Mouse (Mus musculus): ENCODE measurements around the gene Idua. TPM values are rescaled to one million over a fixed set of nuclear protein-coding genes. Genes with fewer than 3 reads are reported as not detected.

Gene Idua
- polyA plus RNA-seq, 1 experiment from 2014 or later = 12.7 TPM

DNA sequence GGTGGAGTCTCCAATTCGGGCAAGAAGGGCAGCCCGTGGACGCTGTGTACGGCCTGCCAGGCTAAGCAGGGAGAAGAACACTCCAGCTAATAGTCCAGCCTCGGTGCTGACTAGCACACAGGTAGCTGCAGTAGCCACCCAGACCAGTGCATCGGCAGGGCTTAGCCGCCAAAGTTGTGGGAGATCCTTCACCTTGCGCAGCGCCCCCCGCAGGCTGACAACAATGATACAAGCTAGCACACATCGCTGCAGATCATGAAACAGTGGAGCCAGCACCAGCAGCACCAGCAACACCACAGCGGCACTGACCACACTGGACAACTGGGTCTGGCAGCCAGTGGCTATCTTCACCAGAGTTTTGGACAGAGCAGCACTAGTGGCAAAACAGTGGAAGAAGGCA is 11.6 kb downstream of the Idua start:
- ATAC-seq (ENCODE audit: low FRiP score, low TSS enrichment) (no peak), DNase-seq (no peak)
- H3K36me3 ChIP-seq (ENCODE audit: control insufficient read depth, insufficient read depth, low read length) = peaks cover 10% of the 10 kb centered on the region; the same call in 1 of the 2 replicates
- H3K4me2 ChIP-seq (ENCODE audit: low read length) = no peak overlapping the region
- no peaks in the 10 kb centered on the region for H3K9me3 ChIP-seq (ENCODE audit: control insufficient read depth, low read length)
- no peak overlapping the region for H3K9ac ChIP-seq (replicated peaks; ENCODE audit: low read length)
- H3K4me3 ChIP-seq (replicated peaks; ENCODE audit: low read depth, low read length) = no peak overlapping the region
- H3K27ac ChIP-seq (replicated peaks; ENCODE audit: low read depth, low read length) = no peak overlapping the region
- WGBS = 94% methylated on average over 12 of the region's 12 CpGs
- H3K4me1 ChIP-seq (ENCODE audit: control insufficient read depth, insufficient read depth, low read length) = peaks cover 19% of the 10 kb centered on the region
- H3K27me3 ChIP-seq (ENCODE audit: control insufficient read depth, insufficient read depth, low read length) = no peaks in the 10 kb centered on the region

DNA sequence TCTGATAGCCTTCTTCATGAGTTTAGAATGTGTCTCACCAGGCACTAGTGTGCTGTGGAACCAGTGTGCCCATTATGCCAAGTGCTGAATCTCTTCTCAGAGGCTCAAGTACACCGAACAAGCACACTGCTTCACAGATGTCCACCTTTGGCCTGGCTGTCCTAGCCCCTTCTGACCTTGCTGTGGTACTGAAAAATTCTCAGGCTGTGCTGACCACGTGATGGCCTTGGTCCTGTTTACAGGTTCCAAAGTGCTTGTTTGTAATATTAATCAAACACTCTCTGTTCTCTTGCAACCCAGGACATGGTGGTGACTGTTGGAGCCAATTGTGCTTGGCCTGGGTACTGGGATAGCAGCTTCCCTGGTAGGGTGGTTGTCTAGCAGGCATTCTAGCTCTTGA is 14.5 kb downstream of the Idua start:
- Histone ChIP-seq H3K36me3 (ENCODE audit: control insufficient read depth, insufficient read depth, low read length) (peaks cover 10% of the 10 kb centered on the region; the same call in 1 of the 2 replicates), H3K27me3 (ENCODE audit: control insufficient read depth, insufficient read depth, low read length) (no peaks in the 10 kb centered on the region), H3K4me3 (replicated peaks; ENCODE audit: low read depth, low read length) (no peak overlapping the region), H3K9ac (replicated peaks; ENCODE audit: low read length) (no peak overlapping the region), H3K4me1 (ENCODE audit: control insufficient read depth, insufficient read depth, low read length) (peaks cover 24% of the 10 kb centered on the region), H3K27ac (replicated peaks; ENCODE audit: low read depth, low read length) (no peak overlapping the region), H3K9me3 (ENCODE audit: control insufficient read depth, low read length) (no peaks in the 10 kb centered on the region), H3K4me2 (ENCODE audit: low read length) (no peak overlapping the region)
- no peak for DNase-seq
- no peak for ATAC-seq (ENCODE audit: low FRiP score, low TSS enrichment)
- 86% methylated on average over 2 of the region's 2 CpGs for WGBS

DNA sequence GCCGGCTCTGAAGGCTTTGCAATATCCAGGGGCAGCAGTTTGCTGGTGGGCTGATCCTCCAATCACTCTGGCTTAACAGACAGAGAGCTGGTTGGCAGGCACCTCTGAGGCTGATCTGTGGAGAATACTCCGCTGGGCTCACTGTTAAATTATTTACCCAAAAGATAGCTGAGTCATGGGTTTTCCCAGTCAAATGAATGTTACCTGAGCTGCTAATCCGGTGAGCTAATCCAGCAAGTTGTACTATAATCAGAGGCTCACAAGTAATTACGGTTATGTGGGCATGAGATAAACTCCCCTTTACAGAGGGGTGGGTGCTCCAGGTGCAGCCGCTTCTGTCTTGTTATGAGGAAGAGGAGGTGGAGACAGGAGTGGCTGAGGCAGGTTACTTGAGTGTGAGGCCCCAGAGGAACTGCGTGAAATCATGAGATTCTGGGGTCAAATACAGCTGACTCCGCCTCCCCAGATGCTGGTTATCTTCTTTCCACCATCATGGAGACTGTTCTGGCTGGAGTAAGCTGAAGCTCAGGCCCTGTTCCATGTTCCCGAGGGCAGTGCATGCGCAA is 15.2 kb downstream of the Idua start, which contains the start of gene Slc26a1:
Gene Slc26a1, minus strand, starts transcription at position 319 of the 566 bp plus-strand sequence.
- Histone ChIP-seq H3K36me3 (ENCODE audit: control insufficient read depth, insufficient read depth, low read length) (peaks cover 10% of the 10 kb centered on the region; the same call in 1 of the 2 replicates), H3K4me3 (replicated peaks; ENCODE audit: low read depth, low read length) (no peak within 1 kb of the TSS), H3K4me1 (ENCODE audit: control insufficient read depth, insufficient read depth, low read length) (peaks cover 17% of the 10 kb centered on the region; the same call in 1 of the 2 replicates), H3K9ac (replicated peaks; ENCODE audit: low read length) (no peak within 1 kb of the TSS), H3K27me3 (ENCODE audit: control insufficient read depth, insufficient read depth, low read length) (no peaks in the 10 kb centered on the region), H3K9me3 (ENCODE audit: control insufficient read depth, low read length) (no peaks in the 10 kb centered on the region), H3K27ac (replicated peaks; ENCODE audit: low read depth, low read length) (no peak within 1 kb of the TSS), H3K4me2 (ENCODE audit: low read length) (no peak within 1 kb of the TSS)
- no peak for ATAC-seq (ENCODE audit: low FRiP score, low TSS enrichment)
- WGBS = 78% methylated on average over 9 of the region's 9 CpGs
- no peak for DNase-seq

DNA sequence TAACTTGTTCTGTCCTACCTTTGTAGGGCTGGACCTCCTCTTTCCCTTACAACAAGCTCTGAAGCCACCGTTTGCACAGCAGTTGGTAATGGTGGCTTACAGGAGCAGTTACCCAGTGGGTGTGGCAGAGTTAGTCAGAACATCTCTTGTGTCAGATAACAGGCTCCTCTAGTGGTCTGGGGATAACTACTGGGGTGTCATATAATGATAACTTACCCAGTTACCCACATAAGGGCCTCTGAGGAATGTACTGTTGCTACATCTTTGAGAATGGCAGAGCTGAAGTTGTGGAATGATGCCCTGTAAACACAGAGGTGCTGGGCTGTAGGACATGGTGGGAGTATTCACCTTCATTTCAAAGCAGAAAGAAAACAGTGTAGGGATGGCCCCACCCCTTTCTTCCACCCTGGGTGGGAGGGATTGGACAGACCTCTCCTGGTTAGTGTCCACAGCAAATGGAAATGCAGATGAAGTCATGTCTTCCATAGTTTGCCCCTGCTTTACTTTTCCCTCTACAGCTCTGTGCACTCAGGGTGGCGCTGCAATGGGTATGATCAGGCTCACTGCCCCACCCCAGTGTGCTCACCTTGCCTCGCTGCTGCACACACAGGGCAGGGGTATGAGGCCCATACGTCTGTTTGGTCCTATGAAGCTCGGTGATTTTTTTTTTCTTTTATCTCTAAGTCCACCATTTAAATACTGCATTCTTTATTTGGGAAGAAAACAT is 16.8 kb downstream of the Idua start:
- H3K27ac ChIP-seq (replicated peaks; ENCODE audit: low read depth, low read length) = peak overlapping the region; percentile 89
- WGBS = 12% methylated on average over 5 of the region's 5 CpGs
- no peaks in the 10 kb centered on the region for H3K27me3 ChIP-seq (ENCODE audit: control insufficient read depth, insufficient read depth, low read length)
- H3K4me1 ChIP-seq (ENCODE audit: control insufficient read depth, insufficient read depth, low read length) = peaks cover 17% of the 10 kb centered on the region; the same call in 1 of the 2 replicates
- peak overlapping the region; percentile 46 for H3K9ac ChIP-seq (replicated peaks; ENCODE audit: low read length)
- ATAC-seq (ENCODE audit: low FRiP score, low TSS enrichment) = peak; percentile 50; the same call in 1 of the 2 replicates
- H3K4me2 ChIP-seq (ENCODE audit: low read length) = peak overlapping the region; percentile 57
- H3K36me3 ChIP-seq (ENCODE audit: control insufficient read depth, insufficient read depth, low read length) = peaks cover 5% of the 10 kb centered on the region; the same call in 1 of the 2 replicates
- H3K9me3 ChIP-seq (ENCODE audit: control insufficient read depth, low read length) = no peaks in the 10 kb centered on the region
- DNase-seq = no peak
- peak overlapping the region; percentile 34 for H3K4me3 ChIP-seq (replicated peaks; ENCODE audit: low read depth, low read length)

DNA sequence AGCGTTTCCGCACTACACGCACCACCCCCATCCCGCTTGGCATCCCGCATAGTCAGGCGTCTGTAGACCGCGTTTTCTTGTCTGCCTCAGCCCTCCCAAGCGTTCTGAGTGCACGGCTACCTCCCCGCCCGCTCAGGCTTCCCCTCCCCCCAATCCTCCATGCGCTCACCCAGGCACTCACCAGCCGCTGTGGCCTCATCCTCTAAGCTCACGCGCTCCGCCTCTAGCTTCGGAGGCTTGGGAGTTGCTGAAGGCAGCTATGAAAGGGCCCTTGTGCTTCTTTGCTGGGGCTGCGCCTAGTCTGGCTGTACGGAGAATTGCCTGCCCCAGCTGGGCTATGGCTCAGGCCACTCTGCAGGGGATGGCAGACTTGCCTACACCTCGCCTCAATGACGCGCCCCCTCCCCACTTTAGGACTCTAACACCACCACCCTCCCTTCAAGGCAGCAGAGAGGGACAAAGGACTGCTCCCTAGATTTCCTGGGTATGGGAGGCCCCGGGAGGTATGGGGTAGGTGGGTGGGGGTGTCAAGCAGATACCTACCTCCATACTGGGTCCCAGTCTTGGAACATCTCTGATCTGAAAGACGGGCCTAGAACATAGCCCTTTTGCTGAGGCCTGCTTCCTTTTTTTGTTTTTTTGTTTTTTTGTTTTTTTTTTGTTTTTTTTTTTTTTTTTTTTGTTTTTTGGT is 17.6 kb downstream of the Idua start:
- Histone ChIP-seq H3K9me3 (ENCODE audit: control insufficient read depth, low read length) (no peaks in the 10 kb centered on the region), H3K4me1 (ENCODE audit: control insufficient read depth, insufficient read depth, low read length) (peaks cover 17% of the 10 kb centered on the region; the same call in 1 of the 2 replicates), H3K4me2 (ENCODE audit: low read length) (peak overlapping the region; percentile 57), H3K27me3 (ENCODE audit: control insufficient read depth, insufficient read depth, low read length) (no peaks in the 10 kb centered on the region), H3K27ac (replicated peaks; ENCODE audit: low read depth, low read length) (peak overlapping the region; percentile 89), H3K4me3 (replicated peaks; ENCODE audit: low read depth, low read length) (peak overlapping the region; percentile 34), H3K36me3 (ENCODE audit: control insufficient read depth, insufficient read depth, low read length) (no peaks in the 10 kb centered on the region), H3K9ac (replicated peaks; ENCODE audit: low read length) (peak overlapping the region; percentile 46)
- 2% methylated on average over 25 of the region's 25 CpGs for WGBS
- ATAC-seq (ENCODE audit: low FRiP score, low TSS enrichment) (peak; percentile 86), DNase-seq (peak; percentile 90)

DNA sequence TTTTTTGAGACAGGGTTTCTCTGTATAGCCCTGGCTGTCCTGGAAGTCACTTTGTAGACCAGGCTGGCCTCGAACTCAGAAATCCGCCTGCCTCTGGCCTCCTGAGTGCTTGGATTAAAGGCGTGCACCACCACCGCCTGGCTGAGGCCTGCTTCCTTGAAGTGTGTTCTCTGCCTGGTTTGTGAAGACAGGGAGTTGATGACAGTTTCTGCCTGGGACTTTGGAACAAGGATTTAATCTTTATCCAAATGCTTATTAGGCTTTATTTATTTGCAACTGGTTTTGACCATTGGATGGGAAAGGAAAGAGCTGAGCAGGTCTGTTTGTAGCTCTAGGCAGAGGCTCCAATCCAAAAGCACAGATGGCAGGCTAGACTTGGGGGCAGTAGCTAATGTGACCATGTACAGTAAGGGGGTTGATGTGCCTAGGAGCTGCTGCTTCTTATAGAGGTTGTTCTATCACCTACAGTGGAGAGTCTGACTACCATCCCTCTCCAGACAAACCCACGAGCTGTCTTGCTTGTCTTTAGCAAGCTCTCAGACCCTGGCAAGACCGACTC is 18.2 kb downstream of the Idua start:
- Histone ChIP-seq H3K4me1 (ENCODE audit: control insufficient read depth, insufficient read depth, low read length) (peaks cover 17% of the 10 kb centered on the region; the same call in 1 of the 2 replicates), H3K9me3 (ENCODE audit: control insufficient read depth, low read length) (no peaks in the 10 kb centered on the region), H3K4me3 (replicated peaks; ENCODE audit: low read depth, low read length) (no peak overlapping the region), H3K9ac (replicated peaks; ENCODE audit: low read length) (no peak overlapping the region), H3K4me2 (ENCODE audit: low read length) (no peak overlapping the region; the same call in 1 of the 2 replicates), H3K27ac (replicated peaks; ENCODE audit: low read depth, low read length) (0 out of 2 replicates have a peak overlapping the region, but pooled peaks have one; percentile 89), H3K36me3 (ENCODE audit: control insufficient read depth, insufficient read depth, low read length) (no peaks in the 10 kb centered on the region), H3K27me3 (ENCODE audit: control insufficient read depth, insufficient read depth, low read length) (no peaks in the 10 kb centered on the region)
- DNase-seq (no peak), ATAC-seq (ENCODE audit: low FRiP score, low TSS enrichment) (no peak)
- 88% methylated on average over 6 of the region's 6 CpGs for WGBS

DNA sequence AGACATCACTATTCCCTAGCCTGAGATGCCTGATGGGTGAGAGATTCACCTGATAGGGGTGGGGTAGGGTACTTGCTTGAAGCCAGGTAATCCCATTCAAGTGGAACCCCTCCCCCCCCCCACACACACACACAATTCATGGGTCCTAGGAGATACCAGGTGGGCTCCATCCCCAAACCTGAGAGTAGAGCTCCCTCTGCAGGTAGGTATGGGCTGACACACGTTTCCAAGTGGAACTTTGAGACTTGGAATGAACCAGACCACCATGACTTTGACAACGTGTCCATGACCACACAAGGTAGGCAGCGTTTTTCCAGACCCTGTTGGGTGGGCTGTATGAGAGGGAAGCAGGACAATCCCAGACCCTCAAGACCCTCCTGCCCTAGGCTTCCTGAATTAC is 19.8 kb downstream of the Idua start:
- no peak for ATAC-seq (ENCODE audit: low FRiP score, low TSS enrichment)
- H3K4me2 ChIP-seq (ENCODE audit: low read length) = no peak overlapping the region
- peak; percentile 11 for DNase-seq

DNA sequence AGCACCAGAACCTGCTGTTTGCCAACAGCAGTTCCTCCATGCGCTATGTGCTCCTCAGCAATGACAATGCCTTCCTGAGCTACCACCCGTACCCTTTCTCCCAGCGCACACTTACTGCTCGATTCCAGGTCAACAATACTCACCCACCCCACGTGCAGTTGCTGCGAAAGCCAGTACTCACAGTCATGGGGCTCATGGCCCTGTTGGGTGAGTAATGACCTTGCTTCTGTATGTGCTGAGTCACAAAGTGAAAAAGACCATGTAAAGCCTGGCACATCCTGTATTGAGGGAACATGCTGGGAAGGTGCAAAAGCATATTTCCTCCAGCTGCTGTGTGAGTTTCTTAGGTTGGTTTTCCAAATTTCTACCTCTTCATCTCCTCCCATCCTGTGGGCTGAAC is 20.7 kb downstream of the Idua start:
- H3K9me3 ChIP-seq (ENCODE audit: control insufficient read depth, low read length) = no peaks in the 10 kb centered on the region
- no peak for ATAC-seq (ENCODE audit: low FRiP score, low TSS enrichment)

More for the DNA sequence above, 19.8 kb downstream of the Idua start:
- H3K4me3 ChIP-seq (replicated peaks; ENCODE audit: low read depth, low read length) = no peak overlapping the region
- H3K9ac ChIP-seq (replicated peaks; ENCODE audit: low read length) = no peak overlapping the region
- no peaks in the 10 kb centered on the region for H3K27me3 ChIP-seq (ENCODE audit: control insufficient read depth, insufficient read depth, low read length)
- H3K4me1 ChIP-seq (ENCODE audit: control insufficient read depth, insufficient read depth, low read length) = peaks cover 17% of the 10 kb centered on the region; the same call in 1 of the 2 replicates
- H3K9me3 ChIP-seq (ENCODE audit: control insufficient read depth, low read length) = no peaks in the 10 kb centered on the region
- H3K36me3 ChIP-seq (ENCODE audit: control insufficient read depth, insufficient read depth, low read length) = no peaks in the 10 kb centered on the region
- WGBS = 51% methylated on average over 3 of the region's 3 CpGs
- no peak overlapping the region for H3K27ac ChIP-seq (replicated peaks; ENCODE audit: low read depth, low read length)

More for the DNA sequence above, 20.7 kb downstream of the Idua start:
- 95% methylated on average over 6 of the region's 6 CpGs for WGBS
- H3K4me1 ChIP-seq (ENCODE audit: control insufficient read depth, insufficient read depth, low read length) = peaks cover 17% of the 10 kb centered on the region; the same call in 1 of the 2 replicates
- H3K27ac ChIP-seq (replicated peaks; ENCODE audit: low read depth, low read length) = no peak overlapping the region
- no peaks in the 10 kb centered on the region for H3K27me3 ChIP-seq (ENCODE audit: control insufficient read depth, insufficient read depth, low read length)
- no peak overlapping the region for H3K4me2 ChIP-seq (ENCODE audit: low read length)
- H3K36me3 ChIP-seq (ENCODE audit: control insufficient read depth, insufficient read depth, low read length) = no peaks in the 10 kb centered on the region
- 0 out of 2 replicates have a peak overlapping the region, but pooled peaks have one; percentile 20 for H3K9ac ChIP-seq (replicated peaks; ENCODE audit: low read length)
- no peak for DNase-seq
- no peak overlapping the region for H3K4me3 ChIP-seq (replicated peaks; ENCODE audit: low read depth, low read length)

All from midbrain, embryonic 14.5 days (tissue).